Mouse (Mus musculus) midbrain, embryonic 13.5 days (tissue): ENCODE data around the gene Mrpl14. TPM values are rescaled to one million over a fixed set of nuclear protein-coding genes. Genes with fewer than 3 reads are reported as not detected.
A peak's percentile ranks its signal among the peaks of the same experiment; 100 is the strongest.

Experiments used
- ATAC-seq: fragments of 200-750 bp; cut with Nextera tagmentation; 2 replicates; pipeline ENCODE4 v1.8.0; 2017; ENCODE audit warnings: mild to moderate bottlenecking, moderate TSS enrichment, moderate library complexity
- H3K27ac ChIP-seq: fragments of 300-500 bp; sonication (generic); 2 replicates; pipeline ENCODE4 v1.5.1; 2015; ENCODE audit warnings: inconsistent platforms, mild to moderate bottlenecking, moderate library complexity
- H3K27me3 ChIP-seq: fragments of 300-500 bp; sonication (generic); 2 replicates; pipeline ENCODE4 v1.6.1; 2015; ENCODE audit warnings: mild to moderate bottlenecking, inconsistent platforms
- H3K36me3 ChIP-seq: fragments of 300-500 bp; sonication (generic); 2 replicates; pipeline ENCODE4 v1.6.1; 2015; ENCODE audit warnings: mild to moderate bottlenecking, inconsistent platforms
- H3K4me1 ChIP-seq: fragments of 300-500 bp; sonication (generic); replicated peaks from 2 replicates; pipeline ENCODE4 v1.6.1; 2015; ENCODE audit warnings: inconsistent platforms
- H3K4me2 ChIP-seq: fragments of 300-500 bp; sonication (generic); replicated peaks from 2 replicates; pipeline ENCODE4 v1.6.1; 2015; ENCODE audit warnings: moderate library complexity, mild to moderate bottlenecking, inconsistent platforms
- H3K4me3 ChIP-seq: fragments of 300-500 bp; sonication (generic); replicated peaks from 2 replicates; pipeline ENCODE4 v1.5.1; 2015; ENCODE audit warnings: mild to moderate bottlenecking, inconsistent platforms
- H3K9ac ChIP-seq: fragments of 300-500 bp; sonication (generic); replicated peaks from 2 replicates; pipeline ENCODE4 v1.6.1; 2015; ENCODE audit warnings: mild to moderate bottlenecking, inconsistent platforms
- H3K9me3 ChIP-seq: fragments of 300-500 bp; sonication (generic); 2 replicates; pipeline ENCODE4 v1.6.1; 2016; ENCODE audit warnings: mild to moderate bottlenecking, inconsistent platforms
- WGBS: fragments of 180-500 bp; shearing (Covaris S2); methylation state at CpG from one replicate; pipeline ENCODE4 v1.1.7; 2015; 5-methylcytosine and 5-hydroxymethylcytosine counted together
- polyA plus RNA-seq: library from polyadenylated mRNA; unstranded; fragments of >200 nt; fragmentation: Nextera tagmentation; extraction: Ambion mirVana; gene quantifications from 2 replicates; pipeline ENCODE4 v1.2.1, GENCODE M21; 2015

Gene Mrpl14
- polyA plus RNA-seq, 1 experiment from 2014 or later, result 121 TPM

DNA sequence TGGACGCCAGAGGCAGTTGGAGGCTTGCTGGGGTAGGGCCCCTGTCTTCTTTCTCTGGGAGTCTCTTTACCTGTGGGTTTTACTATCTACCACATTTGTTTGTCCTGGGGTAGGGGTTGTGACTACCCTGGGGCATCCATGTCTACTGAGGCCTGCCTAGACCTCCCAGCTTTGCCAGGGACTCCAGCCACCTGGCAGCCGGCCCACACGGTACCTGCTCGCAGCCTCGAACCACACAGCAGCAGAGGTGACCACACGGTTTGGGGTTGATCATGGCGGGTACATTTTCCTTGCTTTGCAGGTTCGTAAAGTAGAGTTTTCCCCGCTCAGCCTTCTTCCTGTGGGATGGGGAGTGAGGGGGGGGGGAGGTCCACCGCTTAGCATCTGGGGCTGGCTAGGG lies 18.6 kb upstream of the Mrpl14 start:
- H3K9ac ChIP-seq, result no peak overlapping the region
- H3K36me3 ChIP-seq, result peaks cover 96% of the 10 kb centered on the region
- H3K9me3 ChIP-seq, result no peaks in the 10 kb centered on the region
- WGBS, result 93% methylated on average over 10 of the region's 10 CpGs
- no peaks in the 10 kb centered on the region; the same call in 1 of the 2 replicates for H3K4me1 ChIP-seq
- no peak overlapping the region for H3K4me2 ChIP-seq
- ATAC-seq, result no peak
- H3K4me3 ChIP-seq, result no peak overlapping the region
- H3K27me3 ChIP-seq, result no peaks in the 10 kb centered on the region
- no peak overlapping the region for H3K27ac ChIP-seq

DNA sequence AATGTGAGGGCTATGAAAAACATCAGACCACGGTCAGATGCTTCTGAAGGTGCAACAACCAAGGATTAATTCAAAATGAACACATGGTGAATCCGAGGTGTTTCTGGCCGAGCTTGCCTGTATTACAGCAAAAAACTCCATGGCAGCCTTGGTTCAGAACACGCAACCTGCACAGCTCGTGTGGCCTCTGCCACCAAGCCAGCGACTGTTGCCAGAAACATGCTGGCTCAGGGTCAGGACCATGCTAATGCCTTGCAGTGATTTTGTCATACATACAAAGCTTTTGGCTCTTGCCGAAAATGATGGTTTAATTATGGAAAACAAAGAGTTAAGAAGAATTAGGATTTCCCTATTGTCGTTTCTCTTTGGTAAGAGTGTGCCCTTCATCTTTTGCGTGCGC lies 18.1 kb upstream of the Mrpl14 start:
- Histone ChIP-seq H3K4me3 (no peak overlapping the region), H3K4me1 (no peaks in the 10 kb centered on the region; the same call in 1 of the 2 replicates), H3K9me3 (no peaks in the 10 kb centered on the region), H3K27me3 (no peaks in the 10 kb centered on the region), H3K4me2 (no peak overlapping the region), H3K9ac (no peak overlapping the region), H3K36me3 (peaks cover 96% of the 10 kb centered on the region), H3K27ac (no peak overlapping the region)
- no peak for ATAC-seq
- 91% methylated on average over 10 of the region's 10 CpGs for WGBS

DNA sequence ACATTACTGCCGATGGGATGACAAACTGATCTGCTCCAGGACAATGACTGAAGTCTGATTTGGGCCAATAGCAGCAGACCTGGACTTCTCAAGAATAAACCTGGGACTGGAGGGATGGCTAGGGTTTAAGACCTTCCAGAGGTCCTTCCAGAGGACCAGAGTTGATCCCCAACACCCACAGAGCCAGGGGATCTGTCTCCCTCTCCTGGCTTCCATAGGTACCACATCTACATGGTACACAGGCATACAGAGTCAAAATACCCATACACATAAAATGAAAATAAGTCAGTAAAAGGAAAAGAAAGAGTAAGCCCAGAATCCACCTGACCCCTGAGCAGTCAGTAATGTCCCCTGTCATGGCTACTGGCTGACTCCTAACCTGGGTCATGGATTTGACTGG lies 14.3 kb upstream of the Mrpl14 start:
- Histone ChIP-seq H3K9ac (no peak overlapping the region), H3K4me3 (no peak overlapping the region), H3K4me1 (no peaks in the 10 kb centered on the region), H3K9me3 (no peaks in the 10 kb centered on the region), H3K27ac (no peak overlapping the region), H3K27me3 (no peaks in the 10 kb centered on the region), H3K36me3 (peaks cover 97% of the 10 kb centered on the region), H3K4me2 (no peak overlapping the region)
- WGBS, result 97% methylated on average over 1 of the region's 1 CpGs
- no peak for ATAC-seq

DNA sequence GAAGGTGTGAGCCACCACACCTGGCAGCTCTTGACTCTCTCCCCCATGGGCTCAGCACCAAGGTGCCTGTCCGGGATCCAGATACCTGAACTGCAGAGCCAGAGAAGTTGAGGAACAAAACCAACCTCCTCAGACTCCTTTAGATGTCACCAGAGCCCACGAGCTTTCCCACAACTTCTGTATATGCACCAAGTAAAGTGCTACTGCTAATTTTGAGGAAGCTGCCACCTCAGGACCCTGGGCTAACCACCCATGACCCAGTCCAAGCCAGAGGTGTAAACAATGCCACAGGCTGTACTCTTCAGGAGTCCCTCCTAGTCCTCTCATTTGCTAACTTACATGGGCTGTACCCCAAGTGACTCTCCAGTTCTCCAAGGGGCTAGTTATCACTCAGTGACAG lies 13.5 kb upstream of the Mrpl14 start:
- Histone ChIP-seq H3K27me3 (no peaks in the 10 kb centered on the region), H3K4me2 (no peak overlapping the region), H3K36me3 (peaks cover 95% of the 10 kb centered on the region), H3K9ac (no peak overlapping the region), H3K4me3 (no peak overlapping the region), H3K4me1 (no peaks in the 10 kb centered on the region), H3K9me3 (no peaks in the 10 kb centered on the region), H3K27ac (no peak overlapping the region)
- no peak for ATAC-seq
- 98% methylated on average over 2 of the region's 2 CpGs for WGBS

DNA sequence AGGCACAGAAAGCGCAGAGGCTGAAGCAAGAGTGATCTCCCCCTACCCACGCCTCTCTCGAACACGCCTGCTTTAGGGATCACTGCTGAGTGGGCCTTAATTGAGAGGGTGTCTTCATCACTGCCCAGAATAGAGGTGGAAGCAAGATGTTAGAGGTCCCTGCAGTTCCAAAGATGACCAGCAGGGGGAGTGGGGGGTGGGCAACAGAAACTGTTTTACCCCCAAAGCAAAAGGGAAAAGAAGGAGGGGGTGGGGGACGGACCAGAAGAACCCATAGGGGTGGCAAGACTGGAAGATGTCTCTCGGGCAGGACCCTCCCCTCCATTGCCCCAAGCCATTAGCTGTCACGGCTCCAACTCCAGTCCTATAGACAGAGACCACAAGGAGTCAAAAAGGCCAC lies 8.0 kb upstream of the Mrpl14 start:
- Histone ChIP-seq H3K9me3 (no peaks in the 10 kb centered on the region), H3K4me3 (no peak overlapping the region), H3K4me1 (peaks cover 16% of the 10 kb centered on the region), H3K27ac (no peak overlapping the region), H3K27me3 (no peaks in the 10 kb centered on the region), H3K9ac (no peak overlapping the region), H3K36me3 (peaks cover 59% of the 10 kb centered on the region), H3K4me2 (no peak overlapping the region)
- WGBS, result 44% methylated on average over 7 of the region's 7 CpGs
- no peak for ATAC-seq

DNA sequence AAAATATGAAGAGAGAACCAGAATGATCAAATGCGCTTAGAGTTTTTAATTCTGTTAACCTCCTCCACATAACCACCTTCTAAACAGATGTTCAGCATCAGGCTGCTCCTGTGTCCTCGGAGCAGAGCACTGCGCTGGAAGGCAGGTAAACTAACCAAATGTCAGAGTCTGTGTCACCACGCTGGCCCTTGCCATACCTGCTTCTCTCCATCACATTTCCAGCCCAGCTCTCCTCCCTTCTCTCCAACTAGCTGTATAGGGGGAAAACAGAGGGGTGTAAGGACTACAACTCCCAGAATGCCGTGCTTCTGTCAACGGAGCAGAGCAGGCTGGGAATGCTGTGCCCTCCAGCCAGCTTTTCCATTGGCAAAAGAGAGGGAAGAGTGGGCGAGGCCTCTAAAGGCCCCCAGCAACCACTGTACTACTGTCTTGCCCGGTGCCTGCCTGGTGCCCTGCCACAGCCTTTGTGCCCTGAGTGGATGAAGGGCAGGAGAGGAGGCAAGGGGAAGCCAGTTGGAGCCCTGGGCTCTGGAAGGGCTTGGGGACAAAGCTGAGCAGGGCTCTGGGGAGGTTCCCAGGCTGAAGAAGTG lies 5.6 kb upstream of the Mrpl14 start:
- peak overlapping the region; percentile 26 for H3K4me3 ChIP-seq
- peak overlapping the region; percentile 50 for H3K9ac ChIP-seq
- peak overlapping the region; percentile 84 for H3K27ac ChIP-seq
- peaks cover 38% of the 10 kb centered on the region for H3K36me3 ChIP-seq
- H3K9me3 ChIP-seq, result no peaks in the 10 kb centered on the region
- no peaks in the 10 kb centered on the region for H3K27me3 ChIP-seq
- peaks cover 34% of the 10 kb centered on the region for H3K4me1 ChIP-seq
- WGBS, result 51% methylated on average over 8 of the region's 8 CpGs
- H3K4me2 ChIP-seq, result peak overlapping the region; percentile 47
- ATAC-seq, result peak; percentile 74

DNA sequence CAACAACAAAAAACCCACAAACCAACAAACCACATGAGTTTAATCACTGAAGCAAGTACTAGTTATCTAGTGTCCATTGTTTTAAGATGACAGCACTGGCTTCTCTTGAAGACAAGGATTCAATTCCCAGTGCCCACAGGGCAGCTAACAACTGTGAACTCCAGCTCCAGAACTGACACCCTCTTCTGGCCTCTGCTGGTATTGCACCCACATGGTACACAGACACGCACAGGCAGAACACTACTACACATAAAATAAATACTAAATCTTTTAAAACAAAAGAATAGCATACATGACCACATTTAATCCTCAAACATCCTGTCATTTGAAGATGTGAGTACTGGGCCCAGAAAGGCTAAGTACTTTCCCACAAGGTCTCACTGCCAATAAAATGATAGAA lies 4.5 kb upstream of the Mrpl14 start:
- H3K9me3 ChIP-seq, result no peaks in the 10 kb centered on the region
- no peak overlapping the region for H3K27ac ChIP-seq
- peaks cover 27% of the 10 kb centered on the region for H3K36me3 ChIP-seq
- H3K4me1 ChIP-seq, result peaks cover 34% of the 10 kb centered on the region
- H3K27me3 ChIP-seq, result no peaks in the 10 kb centered on the region
- WGBS, result 96% methylated on average over 1 of the region's 1 CpGs
- H3K4me3 ChIP-seq, result no peak overlapping the region
- H3K9ac ChIP-seq, result no peak overlapping the region
- no peak for ATAC-seq
- no peak overlapping the region for H3K4me2 ChIP-seq

DNA sequence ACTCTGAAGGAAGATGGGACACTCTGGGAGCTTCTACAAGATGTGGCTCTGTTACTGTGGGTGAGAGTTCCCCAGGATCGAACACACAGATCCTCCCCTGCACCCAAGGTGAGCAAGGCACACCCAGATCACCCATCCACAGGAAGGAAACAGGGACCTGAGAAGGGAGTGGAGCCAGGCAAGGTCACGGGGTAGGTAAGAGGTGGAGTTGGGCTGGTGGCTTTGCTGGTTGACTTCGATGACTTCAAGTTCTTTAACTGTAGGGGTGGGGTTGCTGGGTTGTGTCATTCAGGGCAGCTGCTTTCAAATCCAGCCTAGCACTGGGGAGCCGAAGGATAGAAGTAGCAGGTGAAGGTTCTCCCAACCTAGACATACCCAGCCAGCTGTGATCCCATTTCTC lies 3.3 kb upstream of the Mrpl14 start:
- H3K4me1 ChIP-seq, result peaks cover 46% of the 10 kb centered on the region
- 93% methylated on average over 4 of the region's 4 CpGs for WGBS
- no peak overlapping the region for H3K27ac ChIP-seq
- ATAC-seq, result no peak
- no peaks in the 10 kb centered on the region for H3K9me3 ChIP-seq
- peaks cover 16% of the 10 kb centered on the region for H3K36me3 ChIP-seq
- no peak overlapping the region for H3K9ac ChIP-seq
- H3K4me3 ChIP-seq, result no peak overlapping the region
- H3K27me3 ChIP-seq, result no peaks in the 10 kb centered on the region
- no peak overlapping the region for H3K4me2 ChIP-seq

DNA sequence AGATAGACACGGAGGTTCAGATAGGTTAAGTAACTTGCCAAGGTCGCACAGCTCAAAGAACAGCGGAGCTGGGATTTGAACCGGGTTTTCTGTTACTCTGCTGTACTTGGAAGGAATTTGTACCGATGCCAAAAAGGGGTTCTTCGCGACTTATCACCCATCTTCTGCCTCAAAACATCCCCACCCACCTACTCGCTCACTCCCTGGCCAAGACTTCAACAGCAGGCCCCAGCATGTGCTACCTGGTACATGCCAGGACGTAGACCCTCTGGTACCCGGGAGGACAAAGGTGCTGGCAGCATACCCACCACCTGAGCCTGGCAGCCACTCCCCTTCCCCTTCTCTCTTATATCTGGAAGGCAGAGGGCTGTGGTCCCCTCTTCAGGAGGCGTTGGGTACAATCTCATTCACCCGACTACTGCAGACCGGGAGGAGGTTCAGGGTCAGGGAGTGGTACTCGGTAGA lies 1.4 kb upstream of the Mrpl14 start:
- Histone ChIP-seq H3K4me1 (peaks cover 41% of the 10 kb centered on the region), H3K4me3 (peak overlapping the region; percentile 77), H3K27ac (peak overlapping the region; percentile 92), H3K27me3 (no peaks in the 10 kb centered on the region), H3K36me3 (no peaks in the 10 kb centered on the region), H3K9me3 (no peaks in the 10 kb centered on the region), H3K4me2 (peak overlapping the region; percentile 75), H3K9ac (peak overlapping the region; percentile 91)
- WGBS, result 28% methylated on average over 14 of the region's 14 CpGs
- peak; percentile 13 for ATAC-seq

DNA sequence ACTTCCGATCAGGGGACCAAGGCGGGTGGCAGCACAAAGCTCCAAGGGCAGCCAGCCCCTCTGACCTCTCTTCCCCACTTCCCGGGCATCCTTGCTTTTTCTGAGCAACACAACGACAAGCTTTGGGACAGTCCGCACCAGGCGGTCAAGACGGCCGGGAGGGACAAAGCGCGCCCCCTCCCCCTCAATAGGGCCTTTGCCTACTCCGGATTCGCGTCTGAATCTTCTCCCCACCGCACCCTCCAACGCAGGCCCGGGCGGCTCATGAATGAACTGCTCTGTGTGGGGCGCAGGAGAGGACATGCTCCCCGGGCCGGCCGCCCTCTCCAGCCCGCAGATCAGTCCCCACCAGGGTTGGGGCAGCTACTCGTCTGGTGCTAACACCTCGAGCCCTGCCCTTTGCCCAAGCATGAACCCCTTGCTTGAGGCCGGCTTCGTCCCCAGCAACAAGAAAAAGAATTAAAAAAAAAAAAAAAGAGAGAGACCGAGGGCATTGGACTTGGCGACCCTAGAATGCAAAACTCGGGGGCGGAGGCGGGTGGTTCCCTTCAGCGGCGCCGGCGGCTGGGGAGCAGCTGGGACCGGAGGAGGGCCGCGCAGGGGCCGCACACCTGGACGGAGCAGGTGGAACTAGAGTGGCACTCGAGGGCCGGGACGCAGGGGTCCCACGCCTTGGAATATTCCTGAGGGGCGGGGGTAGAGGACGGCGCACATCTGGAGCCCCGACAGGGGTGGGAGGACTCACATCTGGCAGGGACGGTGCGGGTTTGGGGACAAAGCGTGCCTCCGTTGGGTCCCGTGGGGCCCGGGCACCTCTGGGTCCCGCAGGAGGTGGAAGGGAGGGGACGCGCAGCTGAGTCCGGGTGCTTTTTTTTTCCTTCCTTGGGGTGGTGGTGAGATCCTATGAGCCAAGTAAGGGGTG lies 690 bp upstream of the Mrpl14 start:
- peak overlapping the region; percentile 91 for H3K9ac ChIP-seq
- no peaks in the 10 kb centered on the region for H3K9me3 ChIP-seq
- H3K4me2 ChIP-seq, result peak overlapping the region; percentile 75
- H3K36me3 ChIP-seq, result no peaks in the 10 kb centered on the region
- H3K27me3 ChIP-seq, result no peaks in the 10 kb centered on the region
- H3K27ac ChIP-seq, result peak overlapping the region; percentile 92
- H3K4me3 ChIP-seq, result peak overlapping the region; percentile 77
- H3K4me1 ChIP-seq, result peaks cover 39% of the 10 kb centered on the region
- under 1% methylated on average over 58 of the region's 58 CpGs for WGBS
- ATAC-seq, result peak; percentile 66

DNA sequence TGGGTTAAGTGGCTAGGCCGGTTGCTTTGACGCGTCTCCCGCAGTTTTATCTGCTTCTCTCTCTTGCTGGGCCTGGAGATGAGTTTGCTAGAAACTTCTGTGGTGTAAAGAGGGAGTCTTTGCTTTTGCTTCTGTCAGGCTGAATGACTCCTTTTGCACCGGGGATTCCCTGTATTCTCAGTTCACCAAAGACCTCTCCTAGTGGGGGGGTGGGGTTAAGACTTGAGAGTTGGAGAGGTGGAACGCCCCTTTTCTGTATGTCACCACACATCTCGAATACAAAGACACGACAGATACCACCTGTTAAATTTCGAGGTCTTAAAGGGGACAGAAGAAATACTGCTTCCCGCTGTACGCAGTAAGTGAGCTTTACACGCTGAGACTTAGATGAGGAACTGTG lies 594 bp downstream of the Mrpl14 start, which contains the start of gene Tmem63b:
Gene Tmem63b, minus strand, starts transcription at position 190 of the 400 bp plus-strand sequence.
- H3K9me3 ChIP-seq, result no peaks in the 10 kb centered on the region
- H3K4me3 ChIP-seq, result peak within 1 kb of the TSS; percentile 77
- H3K9ac ChIP-seq, result peak within 1 kb of the TSS; percentile 91
- WGBS, result 11% methylated on average over 12 of the region's 12 CpGs
- peak within 1 kb of the TSS; percentile 75 for H3K4me2 ChIP-seq
- H3K4me1 ChIP-seq, result peaks cover 31% of the 10 kb centered on the region
- no peaks in the 10 kb centered on the region for H3K27me3 ChIP-seq
- peak within 1 kb of the TSS; percentile 92 for H3K27ac ChIP-seq
- ATAC-seq, result 0 out of 2 replicates have a peak, but pooled peaks have one; percentile 3
- H3K36me3 ChIP-seq, result no peaks in the 10 kb centered on the region

DNA sequence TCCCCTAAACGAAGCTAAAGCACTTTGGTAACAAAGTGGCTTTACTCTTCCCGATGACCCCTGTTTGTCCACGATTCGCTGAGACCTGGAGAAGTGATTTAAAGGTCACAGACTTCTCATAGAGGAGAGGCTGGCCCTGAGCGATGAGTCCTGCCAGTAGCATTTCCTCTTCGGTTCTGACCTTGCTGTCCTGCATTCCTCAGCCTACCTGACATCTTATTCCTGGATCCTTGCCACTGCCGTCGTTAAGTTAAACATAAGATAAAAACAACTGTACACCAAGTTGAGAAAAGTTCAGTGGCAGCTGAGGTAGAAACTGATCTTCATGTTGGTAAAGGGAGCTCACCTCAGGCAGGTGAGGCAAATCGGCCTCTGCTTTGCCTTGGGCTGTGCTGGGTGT lies 3.0 kb downstream of the Mrpl14 start:
- 93% methylated on average over 9 of the region's 9 CpGs for WGBS
- Histone ChIP-seq H3K4me3 (no peak overlapping the region), H3K9me3 (no peaks in the 10 kb centered on the region), H3K4me1 (peaks cover 21% of the 10 kb centered on the region), H3K4me2 (no peak overlapping the region), H3K27me3 (no peaks in the 10 kb centered on the region), H3K27ac (no peak overlapping the region), H3K9ac (no peak overlapping the region), H3K36me3 (no peaks in the 10 kb centered on the region)
- ATAC-seq, result no peak
